Mouse (Mus musculus): ENCODE measurements around the gene Atrnl1. TPM values are rescaled to one million over a fixed set of nuclear protein-coding genes. Genes with fewer than 3 reads are reported as not detected.

Atrnl1 gene
- total RNA-seq, 2 experiments from 2014 or later = 14.4 to 17.2 TPM

DNA sequence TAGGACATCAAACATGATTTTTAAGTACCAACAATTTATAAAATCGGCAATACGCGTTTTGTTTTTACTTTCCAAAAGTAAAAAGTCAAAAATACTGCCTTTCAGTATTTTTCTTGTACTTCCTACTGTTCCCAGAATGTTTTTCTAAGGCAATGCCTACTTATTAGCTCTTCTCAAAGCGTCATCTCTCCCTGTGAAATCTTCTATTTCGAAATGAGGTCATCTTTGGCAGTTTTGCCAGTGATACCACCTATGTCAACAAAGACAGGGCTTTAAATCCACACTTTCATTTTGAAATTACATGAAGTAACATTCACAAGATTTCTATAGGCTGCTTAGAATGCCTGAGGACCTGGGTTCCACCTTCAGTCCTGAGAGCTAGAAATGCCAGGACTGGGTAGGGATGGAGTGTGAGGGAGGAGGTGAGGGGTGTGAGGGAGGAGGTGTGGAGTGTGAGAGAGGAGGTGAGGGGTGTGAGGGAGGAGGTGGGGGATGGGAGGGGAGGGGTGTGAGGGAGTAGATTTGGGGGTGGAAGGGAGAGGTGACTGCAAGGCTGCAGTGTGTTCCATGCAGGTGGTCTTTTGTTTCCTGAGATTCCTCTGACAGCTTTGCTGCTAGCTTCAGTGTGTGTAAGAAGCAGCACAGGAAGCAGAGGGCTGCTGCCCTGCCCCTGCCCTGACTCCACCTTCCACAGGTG is 315.5 kb downstream of the Atrnl1 start:
- DNase-seq = no peak

DNA sequence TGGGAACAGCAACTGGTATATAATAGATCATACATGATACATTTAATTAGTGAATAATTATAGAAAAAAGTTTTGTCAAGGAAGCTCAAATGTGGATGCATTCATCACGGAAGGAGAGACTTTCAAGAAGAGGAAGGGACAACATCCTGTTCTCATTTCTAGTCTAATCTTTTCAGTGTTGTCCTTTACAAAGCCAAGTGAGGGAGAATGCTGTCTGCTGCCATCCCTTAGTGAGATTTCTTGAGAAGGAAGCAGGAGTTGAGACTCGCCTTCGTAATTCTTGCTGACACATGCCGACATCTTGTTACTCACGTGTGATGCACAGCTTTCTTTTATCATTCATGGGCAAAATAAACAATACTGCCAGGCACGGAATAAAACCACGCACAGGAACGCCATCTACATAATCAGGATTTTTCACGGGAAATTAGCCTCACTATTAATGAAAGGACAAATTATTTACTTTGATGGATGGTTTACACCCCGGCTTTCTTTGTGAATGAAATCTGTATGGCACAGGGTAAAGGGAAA is 316.2 kb downstream of the Atrnl1 start:
- no peak for DNase-seq

GRCm38 (mm10) chr19:57927566-57928523 is 317.0 kb downstream of the Atrnl1 start:
- no peak for DNase-seq

GRCm38 (mm10) chr19:57931626-57932025 is 320.8 kb downstream of the Atrnl1 start:
- no peak for DNase-seq

GRCm38 (mm10) chr19:57936865-57937264 is 326.0 kb downstream of the Atrnl1 start:
- no peak for DNase-seq

- no peak for DNase-seq
Observed at GRCm38 (mm10) chr19:57939166-57939565, 328.3 kb downstream of the Atrnl1 start.

DNA sequence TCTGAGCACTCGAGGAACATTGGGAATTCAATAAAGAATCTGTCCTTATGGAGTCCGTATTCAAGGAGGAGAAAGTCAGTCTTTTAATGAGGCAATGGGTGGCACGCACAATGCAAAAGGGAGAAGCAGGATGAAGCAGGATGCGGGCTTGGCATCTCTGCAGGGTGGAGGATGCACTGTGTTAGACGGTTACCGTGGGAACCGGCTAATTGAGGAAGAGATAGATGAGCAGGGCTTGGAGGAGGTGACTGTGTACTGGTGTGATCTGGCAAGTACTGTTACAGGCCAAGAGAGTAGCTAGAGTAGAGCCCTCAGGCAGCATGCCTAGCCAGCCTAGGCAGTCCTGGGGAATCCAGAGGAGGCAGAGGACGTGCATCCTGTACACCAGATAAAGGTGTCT is 330.7 kb downstream of the Atrnl1 start:
- DNase-seq = no peak

- DNase-seq = no peak
Observed at GRCm38 (mm10) chr19:57942281-57942680, 331.4 kb downstream of the Atrnl1 start.

GRCm38 (mm10) chr19:57943308-57943707 is 332.5 kb downstream of the Atrnl1 start:
- DNase-seq = no peak

DNA sequence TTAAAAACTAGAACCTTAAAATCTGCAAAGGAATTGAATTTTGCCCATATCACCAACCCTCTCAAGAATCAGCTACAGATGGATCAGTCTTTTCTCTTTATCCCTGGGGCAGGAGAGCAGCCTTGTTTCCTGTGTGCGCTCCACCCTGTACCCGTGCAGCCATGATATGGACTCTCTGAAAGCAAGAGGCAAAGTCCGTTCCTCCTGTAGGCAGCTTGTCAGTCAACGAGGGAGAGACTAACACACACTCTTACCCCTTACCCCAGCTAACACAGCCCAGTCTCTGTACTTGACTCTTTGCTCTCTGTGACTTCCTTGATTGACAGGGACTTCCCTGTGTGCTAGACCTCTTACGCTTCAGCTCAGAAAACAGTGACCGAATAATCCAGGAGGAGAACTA is 333.8 kb downstream of the Atrnl1 start:
- DNase-seq = no peak

- no peak for DNase-seq
Observed at GRCm38 (mm10) chr19:57945626-57946250, 334.9 kb downstream of the Atrnl1 start.

GRCm38 (mm10) chr19:57948489-57948888 is 337.7 kb downstream of the Atrnl1 start:
- DNase-seq = no peak

- DNase-seq = no peak
Observed at GRCm38 (mm10) chr19:57949260-57949917, 338.6 kb downstream of the Atrnl1 start.

DNA sequence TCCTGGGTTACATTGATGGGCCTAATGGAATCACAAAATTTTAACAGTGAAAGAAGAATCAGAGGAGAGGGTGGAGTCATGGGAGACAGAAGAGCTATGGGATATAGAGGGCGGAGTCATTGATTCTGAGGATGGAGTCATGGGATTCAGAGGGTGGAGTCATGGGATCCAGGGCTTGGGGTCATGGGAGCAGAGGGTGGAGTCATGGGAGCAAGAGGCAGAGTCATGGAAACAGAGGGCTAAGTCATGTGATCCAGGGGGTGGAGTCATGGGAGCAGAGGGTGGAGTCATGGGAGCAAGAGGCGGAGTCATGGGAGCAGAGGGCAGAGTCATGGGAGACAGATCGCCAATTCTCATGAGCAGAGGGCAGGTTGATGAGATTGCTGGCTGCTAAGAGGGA is 343.3 kb downstream of the Atrnl1 start:
- no peak for DNase-seq

- DNase-seq = no peak
Observed at GRCm38 (mm10) chr19:57956459-57956858, 345.6 kb downstream of the Atrnl1 start.

GRCm38 (mm10) chr19:57957363-57957762 is 346.5 kb downstream of the Atrnl1 start:
- DNase-seq = no peak

DNA sequence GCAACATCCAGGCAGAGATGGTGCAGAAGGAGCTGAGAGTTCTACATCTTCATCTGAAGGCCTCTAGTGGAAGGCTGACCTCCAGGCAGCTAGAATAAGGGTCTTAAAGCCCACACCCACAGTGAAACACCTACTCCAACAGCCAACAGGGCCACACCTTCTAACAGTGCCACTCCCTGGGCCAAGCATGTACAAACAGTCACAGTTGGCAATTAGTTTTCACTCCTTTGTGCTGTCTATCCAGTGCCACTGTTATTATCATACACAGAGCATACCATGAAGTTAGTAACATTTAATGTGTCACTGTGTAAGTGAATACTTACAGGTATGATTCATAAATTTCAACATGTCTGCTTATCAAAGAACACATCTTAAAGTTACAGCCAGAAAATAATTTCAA is 347.3 kb downstream of the Atrnl1 start:
- no peak for DNase-seq

DNA sequence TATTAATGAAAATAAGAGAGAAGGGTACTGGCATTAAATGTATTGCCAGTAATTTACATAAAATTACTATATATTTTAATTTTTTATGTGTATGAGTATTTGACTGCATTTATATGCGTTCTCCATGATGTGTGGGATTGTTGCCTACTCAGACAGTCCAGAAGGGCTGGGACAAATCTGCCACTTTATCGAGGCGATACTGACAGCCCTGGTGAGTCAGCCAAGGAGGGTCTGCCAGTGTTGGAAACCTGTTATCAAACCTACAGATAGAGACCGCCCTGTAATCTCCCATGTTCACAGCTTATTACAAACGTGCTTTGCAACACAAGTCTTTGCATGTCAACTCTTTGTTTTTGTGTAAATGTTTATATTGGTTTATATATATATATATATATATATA is 347.9 kb downstream of the Atrnl1 start:
- no peak for DNase-seq

GRCm38 (mm10) chr19:57961321-57961720 is 350.5 kb downstream of the Atrnl1 start:
- DNase-seq = no peak

DNA sequence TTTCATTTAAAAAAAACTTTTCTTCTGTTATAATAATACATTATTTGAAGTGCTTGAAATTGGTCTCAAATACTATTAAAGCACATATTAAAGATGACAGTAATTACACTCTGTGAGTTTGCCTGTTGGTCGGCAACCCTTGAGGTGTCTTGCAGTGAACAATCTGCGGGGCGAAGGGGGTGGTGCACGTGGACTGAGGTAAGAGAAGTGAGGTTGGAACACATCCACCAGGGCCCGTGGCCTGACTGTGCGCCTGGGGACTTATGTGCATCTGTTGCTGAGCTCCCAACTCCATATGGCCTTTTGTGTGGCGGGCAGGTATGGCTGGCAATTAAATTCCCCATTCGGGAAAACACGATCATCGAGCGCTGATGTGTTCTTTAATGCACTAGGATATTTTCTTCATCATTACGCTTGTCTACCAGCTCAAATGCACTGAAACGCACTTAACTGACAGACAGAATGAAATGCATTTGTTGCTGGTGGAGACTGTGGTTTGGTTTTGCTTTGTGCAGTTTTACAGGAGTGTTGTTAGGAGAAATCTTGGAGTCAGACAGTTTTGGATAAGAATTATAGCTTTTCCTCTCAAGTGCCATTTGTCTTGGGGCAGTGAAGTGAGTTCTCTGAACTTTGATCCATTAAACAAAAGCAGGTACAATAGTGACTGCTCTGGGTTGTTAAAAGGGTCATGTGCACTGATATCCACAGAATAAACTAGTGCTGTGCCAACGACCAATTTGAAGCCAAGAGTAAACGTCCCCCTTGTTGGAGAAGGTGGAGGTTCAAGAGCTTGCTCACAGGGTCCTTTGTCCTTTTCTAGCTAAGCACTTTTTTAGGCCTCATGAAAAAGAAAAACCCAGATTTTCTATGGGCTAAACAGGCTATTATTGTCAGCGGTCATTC is 351.2 kb downstream of the Atrnl1 start:
- no peak for DNase-seq

GRCm38 (mm10) chr19:57963874-57964273 is 353.0 kb downstream of the Atrnl1 start:
- no peak for DNase-seq
